Comparison of ENCODE assay signal across 25 mouse cellular contexts in the genomic region with DNA sequence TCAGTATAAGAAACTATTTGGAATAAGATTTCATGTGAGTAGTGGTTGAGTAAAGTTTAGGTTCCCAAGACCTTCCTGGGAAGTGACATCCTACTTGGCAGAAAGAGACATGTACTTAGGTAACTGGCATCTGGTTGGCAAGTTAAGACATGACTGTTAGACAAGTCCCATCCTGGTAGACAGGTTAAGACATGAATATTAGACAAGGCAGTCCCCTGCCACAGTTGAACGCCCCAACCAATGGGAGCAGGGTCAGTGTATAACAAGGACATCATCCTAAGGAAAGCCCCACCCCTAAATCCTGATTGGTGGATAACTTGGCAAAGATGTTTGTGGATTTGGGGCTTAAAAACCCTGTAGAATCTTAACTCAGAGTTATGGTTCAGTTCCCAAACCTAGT. TPM values are rescaled to one million over a fixed set of nuclear protein-coding genes. Genes with fewer than 3 reads are reported as not detected.
DNase-seq lines count a peak whose midpoint lies in the region; TF ChIP-seq lines count a peak whose summit lies in the region.
"Had no signal": no experiment of that assay in that cellular context is flagged by ENCODE, and none has a peak within 500 bp of the region (broad histone marks: within the 10 kb centered on the region; RNA-seq: fewer than 3 reads in every experiment).

No protein-coding gene starts in this region.

- dilution Hi-C loops in CH12.LX (cut with MboI; ENCODE audit: extremely low pct_ligation_motif_present, extremely low pct_unique_long_range_greater_than_20kb, low sequenced_read_pairs): no loop called here

- 0 out of 2 replicates have a peak, but pooled peaks cover 4% of the 10 kb centered on the region for H3K4me1 ChIP-seq in heart, embryonic 10.5 days
- no peaks in the 10 kb centered on the region for H3K4me1 ChIP-seq in heart, adult 2 months (ENCODE audit: control insufficient read depth, insufficient read depth, low read length)
- H3K4me1 ChIP-seq in CH12.LX (ENCODE audit: control insufficient read depth in 1 of 2, insufficient read depth in 2 of 2): peaks cover 0 to 13% of the 10 kb centered on the region in 2 experiments; a peak in 2 of 4 replicates

- no peak overlapping the region for H3K4me3 ChIP-seq in heart, embryonic 10.5 days
- no peak overlapping the region for H3K4me3 ChIP-seq in heart, adult 2 months
- H3K4me3 ChIP-seq in CH12.LX (replicated peaks in 1 of 3; ENCODE audit: low read depth in 2 of 3, low read length in 2 of 3, poor library complexity in 1 of 3): no peak overlapping the region
- H3K4me3 ChIP-seq: embryonic facial prominence, embryonic 13.5 days; embryonic facial prominence, embryonic 15.5 days; erythroblast, embryonic 14.5 days; forebrain, embryonic 13.5 days; forebrain, embryonic 15.5 days had no signal

- H3K27me3 ChIP-seq in heart, embryonic 10.5 days (ENCODE audit: insufficient read depth, poor library complexity, severe bottlenecking): peaks cover 20% of the 10 kb centered on the region
- no peaks in the 10 kb centered on the region for H3K27me3 ChIP-seq in heart, adult 2 months (ENCODE audit: control insufficient read depth, insufficient read depth, low read length)
- H3K27me3 ChIP-seq in CH12.LX (replicated peaks): no peaks in the 10 kb centered on the region
- H3K27me3 ChIP-seq: Patski had no signal

- no peaks in the 10 kb centered on the region for H3K9me3 ChIP-seq in heart, embryonic 10.5 days
- H3K9me3 ChIP-seq in CH12.LX (replicated peaks; ENCODE audit: low read length): no peaks in the 10 kb centered on the region
- H3K9me3 ChIP-seq: embryonic facial prominence, embryonic 13.5 days; embryonic facial prominence, embryonic 15.5 days; forebrain, embryonic 13.5 days; forebrain, embryonic 15.5 days; G1E had no signal

- TF ChIP-seq CTCF in heart, adult 2 months (IDR thresholded peaks at IDR 0.05): no peak
- TF ChIP-seq CTCF in CH12.LX (conservative IDR thresholded peaks at IDR 0.05 in 1 of 2, IDR thresholded peaks at IDR 0.05 in 1 of 2; ENCODE audit: low read depth in 2 of 2, low read length in 2 of 2): no peak

- no peak for TF ChIP-seq POLR2A in heart, adult 2 months (IDR thresholded peaks at IDR 0.05; ENCODE audit: insufficient read depth, low read depth, low read length)
- no peak for TF ChIP-seq POLR2A in CH12.LX (IDR thresholded peaks at IDR 0.05; ENCODE audit: low read depth, low read length)

- H3K79me2 ChIP-seq in heart, adult 2 months (replicated peaks; ENCODE audit: control insufficient read depth, insufficient read depth, low read length): no peaks in the 10 kb centered on the region
- H3K79me2 ChIP-seq in CH12.LX (replicated peaks; ENCODE audit: control insufficient read depth, extremely low read depth, insufficient read depth, poor library complexity, severe bottlenecking): no peaks in the 10 kb centered on the region

- 63% methylated on average over 1 of the region's 1 CpGs for WGBS in heart, embryonic 10.5 days
- 73% methylated on average over 1 of the region's 1 CpGs for WGBS in heart, adult 2 months

- peak; percentile 56 for DNase-seq in heart, embryonic 10.5 days (ENCODE audit: low spot score)
- DNase-seq in heart, adult 2 months: no peak
- DNase-seq in CH12.LX (ENCODE audit: extremely low read depth): peak; percentile 52
- DNase-seq in fat pad, adult 2 months (ENCODE audit: extremely low read depth, low read depth, low spot score): peak; percentile 42
- DNase-seq in spleen, postnatal 10 days (ENCODE audit: low spot score in 2 of 2): no peak
- DNase-seq in left cerebral cortex, adult 18-20 months (ENCODE audit: low spot score in 2 of 2): no peak
- DNase-seq in adrenal gland, adult 2 months: no peak
- DNase-seq: adrenal gland, postnatal 10 days; adrenal gland, postnatal 25 days; B cell, adult 2 months; cerebellum, adult 11 months; cerebellum, adult 18-20 months; cerebellum, adult 8-10 months; cerebellum, adult 9-11 months; cerebellum, postnatal 14 days; cerebellum, postnatal 36 days; embryo, embryonic 11 days; forebrain, postnatal 0 days had no signal

- in situ Hi-C loops in CH12.LX (cut with MboI; ENCODE audit: low pct_ligation_motif_present, low pct_unique_long_range_greater_than_20kb, low sequenced_read_pairs): no loop called here

- no peaks in the 10 kb centered on the region for H3K36me3 ChIP-seq in heart, embryonic 10.5 days
- H3K36me3 ChIP-seq in heart, adult 2 months (ENCODE audit: control insufficient read depth, insufficient read depth, low read length): no peaks in the 10 kb centered on the region
- no peaks in the 10 kb centered on the region for H3K36me3 ChIP-seq in CH12.LX (replicated peaks in 1 of 2; ENCODE audit: control insufficient read depth in 1 of 2, insufficient read depth in 1 of 2, low read length in 1 of 2)
- H3K36me3 ChIP-seq: embryonic facial prominence, embryonic 13.5 days; embryonic facial prominence, embryonic 15.5 days; forebrain, embryonic 15.5 days; G1E had no signal

- TF ChIP-seq RAD21 in CH12.LX (IDR thresholded peaks at IDR 0.05; ENCODE audit: low read depth, low read length): no peak

- TF ChIP-seq EP300 in heart, adult 2 months (IDR thresholded peaks at IDR 0.05; ENCODE audit: insufficient read depth, low read depth, low read length): no peak
- TF ChIP-seq EP300 in CH12.LX (IDR thresholded peaks at IDR 0.05; ENCODE audit: low read length): no peak

- no peak overlapping the region for H3K9ac ChIP-seq in heart, adult 2 months (ENCODE audit: low read depth, low read length)
- H3K9ac ChIP-seq in CH12.LX (ENCODE audit: insufficient read depth, low read depth): no peak overlapping the region
- H3K9ac ChIP-seq: embryonic facial prominence, embryonic 13.5 days; embryonic facial prominence, embryonic 15.5 days; forebrain, embryonic 13.5 days; forebrain, embryonic 15.5 days; forebrain, postnatal 0 days had no signal

- intact Hi-C loops in heart, adult 2 months (cut with DNase I): no loop called here

- H3K4me2 ChIP-seq in CH12.LX (ENCODE audit: insufficient read depth, low read depth, poor library complexity, severe bottlenecking): no peak overlapping the region
- H3K4me2 ChIP-seq: embryonic facial prominence, embryonic 13.5 days; embryonic facial prominence, embryonic 15.5 days; forebrain, embryonic 13.5 days; forebrain, embryonic 15.5 days had no signal

- no peak overlapping the region for H3K27ac ChIP-seq in heart, embryonic 10.5 days
- H3K27ac ChIP-seq in heart, adult 2 months: no peak overlapping the region
- H3K27ac ChIP-seq in CH12.LX (ENCODE audit: insufficient read depth, low read depth): no peak overlapping the region
- H3K27ac ChIP-seq: embryonic facial prominence, embryonic 13.5 days; embryonic facial prominence, embryonic 15.5 days; forebrain, embryonic 13.5 days; forebrain, embryonic 15.5 days had no signal

TF ChIP-seq in CH12.LX, 34 proteins besides CTCF, POLR2A, EP300 and RAD21 (continues in another document):
- no peak for TF ChIP-seq SMC3 (IDR thresholded peaks at IDR 0.05; ENCODE audit: low read depth, low read length)

RNA-seq across cellular contexts. Expression of a gene that starts 30.2 kb away (rescaled TPM):
- polyA plus RNA-seq in heart, embryonic 10.5 days (2016; fragmentation: Nextera tagmentation; extraction: Ambion mirVana): 43.6 and 52.3 TPM in 2 replicates
- total RNA-seq in heart, adult 2 months (2021): 10 to 100 TPM; 34.0 to 37.6 TPM
- polyA plus RNA-seq in heart, adult 2 months (2012; rRNA removed): 48.1 and 66.7 TPM in 2 replicates
- 42.4 and 64.2 TPM in 2 replicates for total RNA-seq in CH12.LX (2012; rRNA removed)
- 16.5 and 18.8 TPM in 2 replicates for total RNA-seq in CH12.LX (2014; rRNA removed)
- polyA plus RNA-seq in CH12.LX (2012; ENCODE audit: insufficient read length, low read depth): 104 and 122 TPM in 2 replicates
- 100 to 1,000 TPM; 110 to 115 TPM for total RNA-seq in left cerebral cortex, adult 18-20 months (2021)
- total RNA-seq in adrenal gland, adult 2 months (2021): 100 to 1,000 TPM in 1 of 2 experiments, 10 to 100 TPM in 1; 83.7 to 108 TPM
- 454 and 474 TPM in 2 replicates for polyA plus RNA-seq in adrenal gland, adult 2 months (2012; rRNA removed)

RNA-seq across cellular contexts. Expression of a gene that starts 32.8 kb away (rescaled TPM):
- 155 and 179 TPM in 2 replicates for polyA plus RNA-seq in heart, embryonic 10.5 days (2016; fragmentation: Nextera tagmentation; extraction: Ambion mirVana)
- 100 to 1,000 TPM; 133 to 159 TPM for total RNA-seq in heart, adult 2 months (2021)
- polyA plus RNA-seq in heart, adult 2 months (2012; rRNA removed): 59.3 and 72.6 TPM in 2 replicates
- total RNA-seq in CH12.LX (2012; rRNA removed) (246 and 276 TPM in 2 replicates), CH12.LX (2014; rRNA removed) (194 and 202 TPM in 2 replicates)
- 330 and 348 TPM in 2 replicates for polyA plus RNA-seq in CH12.LX (2012; ENCODE audit: insufficient read length, low read depth)
- 100 to 1,000 TPM; 182 to 184 TPM for total RNA-seq in left cerebral cortex, adult 18-20 months (2021)
- total RNA-seq in adrenal gland, adult 2 months (2021): 100 to 1,000 TPM; 236 to 240 TPM
- 97.2 and 133 TPM in 2 replicates for polyA plus RNA-seq in adrenal gland, adult 2 months (2012; rRNA removed)

RNA-seq across cellular contexts. Expression of a gene that starts 46.3 kb away (rescaled TPM):
- 199 and 204 TPM in 2 replicates for polyA plus RNA-seq in heart, embryonic 10.5 days (2016; fragmentation: Nextera tagmentation; extraction: Ambion mirVana)
- 100 to 1,000 TPM; 271 to 314 TPM for total RNA-seq in heart, adult 2 months (2021)
- polyA plus RNA-seq in heart, adult 2 months (2012; rRNA removed): 288 and 353 TPM in 2 replicates
- total RNA-seq in CH12.LX (2012; rRNA removed) (156 and 183 TPM in 2 replicates), CH12.LX (2014; rRNA removed) (115 and 123 TPM in 2 replicates)
- polyA plus RNA-seq in CH12.LX (2012; ENCODE audit: insufficient read length, low read depth): 219 and 224 TPM in 2 replicates
- total RNA-seq in left cerebral cortex, adult 18-20 months (2021): 10 to 100 TPM; 90.5 to 94.1 TPM
- total RNA-seq in adrenal gland, adult 2 months (2021): 100 to 1,000 TPM; 217 to 239 TPM
- 236 and 278 TPM in 2 replicates for polyA plus RNA-seq in adrenal gland, adult 2 months (2012; rRNA removed)

RNA-seq across cellular contexts. Expression of a gene that starts 51.3 kb away (rescaled TPM):
- polyA plus RNA-seq in heart, embryonic 10.5 days (2016; fragmentation: Nextera tagmentation; extraction: Ambion mirVana): 0.18 and 0.23 TPM in 2 replicates
- under 1 TPM; 0.32 to 0.39 TPM for total RNA-seq in heart, adult 2 months (2021)
- 0.47 and 1.1 TPM in 2 replicates for polyA plus RNA-seq in heart, adult 2 months (2012; rRNA removed)
- total RNA-seq in CH12.LX (2012; rRNA removed) (1.3 and 1.8 TPM in 2 replicates), CH12.LX (2014; rRNA removed) (1.5 and 1.6 TPM in 2 replicates)
- 9.7 and 10.1 TPM in 2 replicates for polyA plus RNA-seq in CH12.LX (2012; ENCODE audit: insufficient read length, low read depth)
- total RNA-seq in left cerebral cortex, adult 18-20 months (2021): 1 to 10 TPM in 1 of 2 experiments, under 1 TPM in 1; 0.58 to 1.1 TPM
- 1 to 10 TPM; 2.0 to 4.7 TPM for total RNA-seq in adrenal gland, adult 2 months (2021)
- 5.3 and 7.5 TPM in 2 replicates for polyA plus RNA-seq in adrenal gland, adult 2 months (2012; rRNA removed)

RNA-seq across cellular contexts. Expression of a gene that starts 52.2 kb away (rescaled TPM):
- 19.8 and 23.3 TPM in 2 replicates for polyA plus RNA-seq in heart, embryonic 10.5 days (2016; fragmentation: Nextera tagmentation; extraction: Ambion mirVana)
- total RNA-seq in heart, adult 2 months (2021): 10 to 100 TPM; 12.8 to 12.9 TPM
- polyA plus RNA-seq in heart, adult 2 months (2012; rRNA removed): 30.0 and 33.2 TPM in 2 replicates
- total RNA-seq in CH12.LX (2012; rRNA removed) (20.7 and 21.9 TPM in 2 replicates), CH12.LX (2014; rRNA removed) (19.1 and 19.2 TPM in 2 replicates)
- polyA plus RNA-seq in CH12.LX (2012; ENCODE audit: insufficient read length, low read depth): 46.2 and 47.2 TPM in 2 replicates
- total RNA-seq in left cerebral cortex, adult 18-20 months (2021): 10 to 100 TPM; 26.2 to 26.7 TPM
- total RNA-seq in adrenal gland, adult 2 months (2021): 10 to 100 TPM; 33.2 to 47.4 TPM
- 52.8 and 56.1 TPM in 2 replicates for polyA plus RNA-seq in adrenal gland, adult 2 months (2012; rRNA removed)

Comparison
In these comparisons a context has a peak if more than half of its experiments do, and no peak if none do; other contexts are left out.
1. DNase-seq: peak in heart, embryonic 10.5 days (single experiment), CH12.LX (single experiment) and fat pad, adult 2 months (single experiment); none in heart, adult 2 months (0 of 2), spleen, postnatal 10 days (0 of 2), left cerebral cortex, adult 18-20 months (0 of 2) and adrenal gland, adult 2 months (single experiment).